Mouse (Mus musculus) gastrocnemius, postnatal 25 days (tissue): ENCODE measurements at regions not wholly inside any gene's neighbourhood (a gene's known extent, or its start where the extent isn't known, plus 50 kb on each side); places are given as distances from the start of the nearest gene placed in this dataset.

Experiments used
- DNase-seq: peaks from one replicate; pipeline ENCODE4 v3.0.0; 2022

DNA sequence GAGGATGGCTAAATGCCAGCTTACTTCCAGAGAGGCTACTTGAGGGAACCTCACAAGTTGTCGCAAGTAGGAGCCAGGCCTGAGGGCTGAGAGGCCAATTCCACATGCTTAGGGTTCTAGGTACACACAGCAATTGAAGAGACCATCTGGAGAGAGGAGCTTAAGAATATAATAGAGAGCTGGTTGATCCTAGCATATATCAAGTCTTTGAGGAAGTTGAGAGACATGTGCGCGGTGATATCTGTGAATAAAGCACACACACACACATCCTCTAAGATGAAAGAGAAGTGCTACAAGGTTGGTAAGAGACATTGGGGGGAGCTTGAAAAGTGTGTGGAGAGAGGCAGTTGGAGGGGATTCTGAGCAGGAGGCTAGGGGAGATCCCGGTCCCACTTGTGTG is 189.5 kb downstream of the Zfp462 start:
- no peak for DNase-seq

DNA sequence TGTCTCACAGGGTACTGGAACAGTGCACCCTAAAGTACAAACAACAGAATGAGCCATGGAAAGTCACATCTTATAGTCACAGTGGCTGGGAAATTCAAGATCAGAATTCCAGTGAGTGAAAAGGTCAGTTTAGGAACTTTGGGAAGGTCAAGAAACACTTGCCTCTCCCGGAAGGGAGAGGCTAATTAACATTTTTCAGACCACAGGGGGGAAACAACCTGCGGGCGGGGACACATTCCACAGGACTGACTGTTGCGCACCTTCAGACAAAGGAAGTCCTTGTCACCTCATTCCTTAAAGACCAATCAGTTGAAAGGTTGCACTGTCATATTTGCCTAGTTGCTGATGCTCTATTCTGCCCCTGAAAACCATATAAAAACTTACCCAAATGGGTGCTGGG is 189.9 kb downstream of the Zfp462 start:
- no peak for DNase-seq

DNA sequence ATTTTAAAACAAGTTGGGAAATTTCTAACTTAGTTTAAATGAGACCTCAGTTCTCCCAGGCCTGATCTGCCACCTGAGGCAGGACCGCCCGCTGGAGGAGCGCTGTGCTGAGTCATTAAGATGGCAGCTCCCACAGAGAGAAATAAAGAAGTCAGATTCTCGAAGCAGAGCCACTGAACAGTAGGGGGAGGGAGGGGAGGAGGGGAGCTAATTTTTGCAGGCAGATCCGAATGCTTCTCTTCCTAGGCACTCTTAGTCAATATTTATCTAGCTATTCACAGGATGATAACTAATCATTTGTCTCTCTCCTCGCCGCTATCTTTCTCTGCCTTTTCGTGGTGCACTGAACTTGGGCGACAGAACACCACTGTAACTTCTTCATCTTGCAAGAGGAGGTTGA is 191.4 kb downstream of the Zfp462 start:
- no peak for DNase-seq

DNA sequence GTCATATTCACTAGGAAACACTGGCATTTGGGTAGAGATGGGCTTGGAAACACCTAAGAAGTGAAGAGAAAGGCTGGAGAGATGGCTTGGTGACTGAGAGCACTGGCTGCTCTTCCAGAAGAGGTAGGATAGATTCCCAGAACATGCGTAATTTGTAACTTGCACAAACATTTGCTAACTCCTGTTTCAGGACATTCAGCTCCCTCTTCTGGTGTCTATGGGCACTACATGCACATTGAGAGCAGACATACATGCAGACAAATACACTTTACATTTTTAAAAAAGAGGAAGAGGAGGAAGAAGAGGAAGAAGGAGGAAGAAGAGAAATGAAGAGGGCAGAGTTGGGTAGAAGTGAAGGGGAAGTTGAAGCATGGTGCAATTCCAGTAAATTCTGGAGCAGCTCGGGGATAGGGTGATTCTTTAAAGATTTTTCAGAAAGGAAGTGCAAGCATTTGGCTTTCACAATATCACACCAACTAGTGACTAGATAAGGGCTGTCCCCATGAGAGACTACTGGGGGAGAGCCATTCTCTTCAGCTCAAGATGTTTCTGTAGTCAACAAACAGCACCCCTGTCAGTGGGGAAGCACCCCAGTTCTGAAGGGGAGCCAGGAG is 193.0 kb downstream of the Zfp462 start:
- no peak for DNase-seq

DNA sequence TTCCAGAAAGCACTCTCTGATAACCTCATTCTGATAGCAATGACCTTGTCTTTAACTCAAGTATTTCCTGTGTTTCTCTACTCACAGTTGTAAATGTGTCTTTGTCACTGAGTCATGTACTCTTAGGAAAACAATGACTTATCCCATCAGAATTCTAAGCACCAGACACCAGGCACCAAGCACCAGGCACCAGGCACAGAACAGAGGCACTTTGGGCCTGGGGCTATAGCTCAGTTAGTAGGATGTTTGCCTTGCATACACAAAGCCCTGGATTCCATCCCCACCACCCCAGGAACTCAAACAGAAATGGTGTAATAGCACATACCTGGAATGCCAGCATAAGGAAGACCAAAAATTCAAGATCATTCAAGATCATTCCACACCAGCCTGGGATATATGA is 196.5 kb downstream of the Zfp462 start:
- no peak for DNase-seq

DNA sequence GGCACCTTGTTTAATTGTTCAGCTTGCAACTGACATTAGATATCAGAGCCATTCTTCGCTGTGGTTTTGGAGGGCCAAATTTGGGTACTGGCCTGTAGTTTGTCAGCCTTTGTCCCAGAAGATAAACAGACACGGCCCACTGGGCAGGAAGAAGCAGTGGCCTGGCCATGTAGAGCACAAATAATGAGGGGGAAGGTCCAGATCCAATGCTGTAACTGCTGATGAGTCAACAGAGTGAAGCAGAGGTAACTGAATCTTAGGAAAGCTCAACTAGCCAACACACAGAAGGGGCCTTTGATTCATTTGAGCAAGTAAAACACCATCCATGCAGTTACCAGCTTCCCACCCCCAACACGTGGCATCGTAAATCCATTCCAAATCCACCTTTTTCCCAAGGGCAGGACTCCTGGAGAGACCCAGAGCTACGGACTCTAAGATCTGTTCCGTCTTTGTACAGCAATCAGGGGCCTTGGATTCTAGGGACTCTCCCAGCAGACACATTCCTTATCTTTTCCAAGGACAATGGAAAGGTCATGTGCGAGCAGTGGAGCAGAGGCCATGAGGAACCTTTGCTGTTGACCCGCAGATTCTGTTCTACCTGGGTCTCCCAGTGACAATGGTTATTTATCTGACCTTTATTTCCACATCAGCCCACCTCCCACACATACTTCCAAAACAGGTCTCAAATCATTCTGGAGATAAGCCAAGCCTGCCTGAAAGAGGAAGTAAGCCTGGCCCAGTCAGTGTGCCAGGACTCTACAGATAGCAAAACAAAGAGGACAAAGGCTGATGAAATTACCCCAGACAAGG is 197.3 kb downstream of the Zfp462 start:
- no peak for DNase-seq

DNA sequence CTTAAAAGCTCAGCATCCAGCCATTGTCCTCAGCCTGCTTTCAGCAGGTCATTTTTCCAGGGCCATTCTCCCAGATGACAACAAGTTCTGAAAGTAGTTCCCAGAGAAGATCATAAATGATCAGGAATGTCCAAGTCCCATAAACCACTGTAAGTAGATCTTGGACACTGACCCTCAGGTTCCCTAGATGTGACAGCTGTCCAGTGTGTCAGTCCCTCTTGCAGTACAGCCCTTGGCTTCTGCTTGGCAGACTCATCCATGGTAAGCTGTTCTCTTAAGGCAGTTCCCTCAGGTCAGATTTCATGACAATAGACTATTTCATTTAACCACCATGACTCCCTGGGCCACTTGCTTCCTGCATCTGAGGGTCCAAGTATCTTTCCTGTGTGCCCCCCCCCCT is 198.6 kb downstream of the Zfp462 start:
- DNase-seq, result no peak

DNA sequence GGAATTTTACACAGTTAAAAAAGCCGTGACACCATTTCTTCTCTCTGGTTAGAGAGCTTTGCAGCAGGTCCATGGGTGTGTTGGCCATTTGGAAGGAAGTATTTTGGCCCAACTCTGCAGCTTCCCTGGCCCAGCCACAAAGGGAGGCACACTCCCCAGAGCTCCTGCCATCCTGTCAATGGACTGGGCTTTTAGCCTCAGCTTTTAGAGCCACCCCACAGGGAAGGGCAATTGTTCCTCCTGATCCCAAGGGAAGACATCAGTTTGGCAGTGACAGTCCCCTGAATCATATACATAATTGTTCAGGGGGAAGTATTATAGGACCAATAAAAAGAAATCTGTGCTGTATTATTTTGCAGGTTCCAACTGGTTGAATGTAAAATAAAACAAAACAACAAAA is 200.1 kb downstream of the Zfp462 start:
- DNase-seq, result no peak

DNA sequence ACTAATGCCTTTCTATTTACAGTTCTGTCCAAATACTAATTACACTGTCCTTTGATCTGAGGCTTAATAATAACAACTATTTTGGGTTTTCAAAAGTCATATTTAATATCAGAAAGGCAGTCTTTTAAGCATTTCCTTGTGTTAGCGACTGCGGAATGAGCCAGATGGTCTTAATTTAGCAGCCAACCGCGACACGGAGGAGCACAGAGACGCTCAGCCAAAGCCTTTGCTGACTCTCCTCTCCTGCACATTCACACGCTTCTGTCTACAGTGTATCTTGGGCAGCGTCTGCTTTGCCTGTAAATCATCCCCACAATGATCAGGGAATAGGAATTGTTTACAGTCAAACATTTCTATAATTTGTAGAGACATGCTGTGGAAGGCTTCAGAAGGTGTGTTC is 201.1 kb downstream of the Zfp462 start:
- no peak for DNase-seq

DNA sequence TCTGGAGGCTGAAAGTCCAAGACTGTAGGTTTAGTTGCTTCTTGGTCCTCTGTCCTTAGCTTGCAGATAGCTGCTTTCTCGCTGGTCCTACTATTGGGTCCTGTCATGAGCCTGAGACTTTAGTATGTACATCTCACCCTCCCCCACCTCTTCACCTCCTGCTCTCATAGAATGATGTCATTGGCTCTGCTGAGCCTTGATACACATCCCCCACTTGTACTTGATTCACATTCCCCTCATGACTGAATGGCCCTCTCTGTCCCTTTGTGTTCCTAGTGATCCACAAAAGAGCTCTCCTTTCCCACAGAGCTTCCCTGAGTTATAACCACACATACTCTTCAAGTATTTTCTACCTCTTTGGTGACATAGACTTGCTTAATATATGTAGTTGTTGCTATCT is 201.5 kb upstream of the Rad23b start:
- no peak for DNase-seq

DNA sequence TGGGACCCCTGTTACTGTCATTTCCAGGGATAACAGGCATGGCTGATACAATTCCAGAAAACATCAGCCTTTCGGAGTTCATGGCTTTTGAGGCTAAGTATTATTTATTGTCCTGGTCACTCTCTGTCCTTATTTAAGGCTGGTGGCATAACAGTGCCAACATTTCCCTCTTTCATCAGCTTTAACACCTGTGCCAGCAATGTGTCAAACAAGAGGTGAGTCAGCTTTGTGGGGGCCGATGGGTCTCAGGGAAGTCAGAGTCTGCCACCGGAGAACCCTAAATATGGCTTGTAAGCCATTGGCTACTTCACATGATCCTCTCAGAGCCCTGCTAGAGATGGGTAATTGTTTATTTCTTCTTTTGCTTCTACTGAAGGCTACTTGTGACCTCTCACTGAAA is 195.3 kb upstream of the Rad23b start:
- DNase-seq, result no peak

DNA sequence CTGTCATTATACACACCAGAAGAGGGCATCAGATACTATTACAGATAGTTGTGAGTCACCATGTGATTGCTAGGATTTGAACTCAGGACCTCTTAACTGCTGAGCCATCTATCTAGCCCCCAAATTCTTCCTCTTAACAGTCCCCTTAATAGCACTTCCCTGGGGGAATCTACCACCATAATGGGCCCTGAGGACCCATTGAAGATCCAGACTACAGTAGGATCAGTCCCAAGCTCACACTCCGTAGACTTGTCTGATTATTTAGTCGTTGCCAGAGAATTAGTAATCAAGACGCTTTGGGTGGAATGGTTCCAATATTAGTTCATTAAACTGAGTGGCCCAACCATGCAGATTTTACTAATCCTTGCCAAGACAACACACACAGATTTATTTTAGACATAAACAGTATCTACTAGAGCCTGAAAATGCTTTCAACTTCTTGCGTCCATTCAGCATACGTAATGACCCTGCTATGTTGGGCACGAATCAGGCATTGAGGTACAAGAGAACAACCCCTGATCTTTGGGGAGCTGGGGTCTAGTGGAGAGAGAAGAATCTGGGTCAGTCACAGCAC is 191.6 kb upstream of the Rad23b start:
- no peak for DNase-seq

DNA sequence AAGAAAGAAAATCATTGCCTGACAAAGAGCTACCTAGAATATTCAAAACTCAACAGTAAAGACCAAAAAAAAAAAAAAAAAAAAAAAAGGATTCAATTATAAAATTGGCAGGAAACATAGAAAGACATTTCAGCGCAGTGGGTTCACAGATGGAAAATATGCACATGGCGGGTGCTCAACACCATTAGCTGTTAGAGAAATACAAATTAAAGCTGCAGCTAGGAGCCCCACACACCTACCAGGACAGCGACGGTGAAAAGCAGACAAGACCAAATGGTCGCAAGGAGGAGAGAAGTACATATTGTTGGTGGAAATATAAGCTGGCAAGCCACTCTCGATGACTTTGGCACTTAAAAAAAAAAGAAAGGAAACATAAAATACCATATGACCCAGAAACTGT is 183.6 kb upstream of the Rad23b start:
- DNase-seq, result no peak

DNA sequence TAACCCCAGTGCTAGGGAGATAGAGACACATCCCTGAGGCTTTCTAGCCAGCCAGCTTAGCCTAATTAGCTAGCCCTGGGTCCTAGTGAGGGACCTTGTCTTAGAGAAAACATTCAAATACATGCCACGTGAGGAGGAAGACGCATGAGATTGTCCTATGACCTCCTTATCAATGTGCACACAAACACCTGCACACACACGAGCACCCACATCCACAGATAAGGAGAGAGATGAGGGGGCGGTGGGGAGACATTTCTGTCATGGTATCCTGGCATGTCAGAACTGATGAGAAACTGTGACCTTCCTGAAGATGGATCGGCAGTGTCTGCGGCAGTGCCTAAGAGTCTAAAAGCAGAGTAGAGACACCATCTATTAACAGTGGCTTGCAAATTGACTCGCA is 180.8 kb upstream of the Rad23b start:
- DNase-seq, result no peak

DNA sequence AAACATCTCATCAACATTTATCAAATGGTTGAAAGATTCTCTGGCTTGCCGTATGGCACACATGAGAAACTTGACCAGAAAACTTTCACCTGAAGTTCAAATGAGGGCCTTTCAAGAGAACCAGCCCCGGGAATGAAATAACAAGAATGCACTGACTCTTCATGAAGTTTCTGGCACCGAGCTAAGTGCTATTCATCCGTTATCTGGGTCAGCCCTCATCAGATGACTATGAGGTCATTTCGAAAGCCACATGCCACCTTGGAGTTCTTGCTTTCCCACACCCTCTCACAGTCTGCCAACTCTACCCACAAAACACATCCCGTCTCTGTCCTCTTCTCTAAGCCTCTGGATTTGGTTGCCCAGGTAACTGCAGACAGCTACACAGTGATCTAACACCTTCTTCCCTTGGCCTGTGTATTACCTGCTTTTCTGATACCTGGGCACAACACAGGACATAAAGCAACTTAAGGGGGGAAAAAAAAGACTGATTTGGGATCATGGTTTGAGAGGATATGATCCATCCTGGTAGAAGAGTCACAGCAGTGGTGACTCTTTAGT is 177.4 kb upstream of the Rad23b start:
- DNase-seq, result peak; percentile 32

DNA sequence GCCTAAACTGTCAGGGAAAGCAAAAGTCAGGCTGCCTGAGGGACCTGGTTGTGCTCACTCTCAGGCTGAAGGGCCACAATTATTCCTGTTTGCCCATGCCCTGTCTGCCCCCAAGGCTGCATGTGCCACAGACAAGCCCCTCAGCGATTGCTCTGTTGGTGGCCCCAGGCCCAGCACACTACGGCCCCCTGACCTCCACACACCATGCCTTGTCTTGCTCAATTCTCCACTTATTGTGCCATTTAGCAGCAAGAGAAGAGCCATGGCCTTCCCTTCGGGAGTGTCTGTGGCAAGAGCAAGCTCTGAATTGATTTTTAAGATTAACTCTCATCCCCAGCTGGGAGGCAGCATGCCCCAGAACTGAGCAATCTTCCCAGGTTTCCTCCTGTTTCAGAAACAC is 173.8 kb upstream of the Rad23b start:
- no peak for DNase-seq

DNA sequence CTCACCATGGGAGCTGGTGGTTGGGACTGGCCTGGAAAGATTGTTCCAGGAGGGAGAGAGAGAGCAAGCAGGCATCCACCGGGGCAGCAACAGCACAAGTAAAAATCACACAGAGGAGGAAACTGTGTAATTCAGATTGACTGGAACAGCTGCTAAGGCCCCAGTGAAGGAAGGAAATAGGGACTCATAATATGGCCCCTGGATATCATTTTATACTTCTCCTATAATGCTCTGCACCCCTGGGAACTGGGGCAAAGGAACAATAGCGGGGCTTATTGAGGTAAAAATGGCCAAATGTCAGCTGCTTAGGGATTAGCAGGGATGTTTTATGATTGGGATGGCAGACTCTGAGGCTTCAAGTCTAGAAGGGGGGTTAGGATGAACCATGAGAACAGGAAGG is 170.4 kb upstream of the Rad23b start:
- no peak for DNase-seq

DNA sequence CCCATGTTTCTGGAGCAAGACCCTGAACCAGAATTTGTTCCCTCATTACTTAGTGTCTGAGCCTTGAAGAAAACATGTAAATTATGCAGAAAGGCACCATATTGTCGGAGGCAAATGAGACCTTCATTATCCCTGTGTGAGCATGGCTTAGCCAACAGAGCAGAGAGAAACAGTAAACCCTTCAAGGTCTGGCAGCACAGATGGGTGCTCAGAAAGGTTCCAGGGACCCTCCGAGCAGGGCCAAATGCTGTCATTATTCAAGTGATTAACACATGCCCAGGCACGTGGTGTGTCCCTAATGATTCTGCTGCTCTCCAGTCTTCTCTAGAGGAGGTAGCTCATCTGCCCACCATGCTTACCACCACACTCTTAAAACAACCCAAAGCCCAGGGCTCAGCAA is 166.3 kb upstream of the Rad23b start:
- DNase-seq, result no peak

DNA sequence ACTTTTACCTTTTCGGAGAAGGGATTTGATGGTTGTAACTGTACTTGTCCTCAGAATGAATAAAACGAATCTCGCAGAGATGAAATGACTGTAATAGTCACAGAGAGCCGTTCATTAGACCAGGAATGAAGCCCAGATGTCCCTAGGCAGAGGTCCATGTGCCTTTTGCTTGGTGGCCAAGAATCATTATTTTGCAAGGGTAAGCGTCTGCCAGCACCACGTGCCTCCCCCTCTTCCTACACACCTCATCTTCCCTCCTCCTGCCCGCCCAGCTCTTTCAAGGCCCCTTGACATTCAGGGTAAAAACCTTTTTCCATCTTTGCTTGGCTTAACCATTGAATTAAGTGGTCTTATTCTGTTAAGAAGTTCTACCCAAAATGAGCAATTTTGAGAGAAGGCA is 161.1 kb upstream of the Rad23b start:
- peak; percentile 39 for DNase-seq

DNA sequence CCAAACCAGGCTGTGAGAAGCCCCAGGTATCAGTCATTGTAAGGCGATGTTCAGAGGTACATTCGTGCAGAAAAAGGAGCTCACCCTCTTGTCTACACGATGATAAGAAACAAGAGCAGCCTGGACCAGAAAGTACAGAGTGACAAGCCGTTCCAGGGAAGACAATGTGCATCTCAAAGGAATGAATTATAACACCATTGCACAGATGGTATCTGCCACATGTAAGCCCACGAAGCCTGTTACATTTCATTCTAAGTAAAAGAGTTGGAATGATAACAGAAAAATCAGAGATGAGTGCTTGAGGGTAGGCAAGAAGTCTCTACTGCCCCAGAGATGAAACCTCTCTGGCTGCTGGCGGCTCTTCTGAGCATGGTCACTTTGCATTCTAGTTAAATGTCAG is 159.3 kb upstream of the Rad23b start:
- DNase-seq, result no peak

DNA sequence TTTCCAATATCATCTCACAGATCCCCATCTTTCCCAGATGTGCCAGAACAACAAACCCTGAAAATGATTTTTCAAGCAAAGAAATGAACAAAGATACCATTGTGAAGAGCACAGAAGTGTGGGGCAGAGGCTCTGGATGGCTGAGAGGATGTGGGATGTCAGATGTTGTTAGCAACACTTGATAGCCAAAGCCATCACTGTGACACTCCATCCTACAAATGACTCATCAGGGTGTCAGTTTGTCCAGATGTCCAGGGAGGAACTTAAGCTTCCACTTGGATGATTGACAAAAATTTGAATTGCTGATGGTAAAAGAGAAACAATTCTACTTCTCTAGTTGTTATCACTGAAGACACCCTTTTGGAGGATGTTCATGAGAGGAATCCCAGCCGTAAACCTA is 155.8 kb upstream of the Rad23b start:
- no peak for DNase-seq

DNA sequence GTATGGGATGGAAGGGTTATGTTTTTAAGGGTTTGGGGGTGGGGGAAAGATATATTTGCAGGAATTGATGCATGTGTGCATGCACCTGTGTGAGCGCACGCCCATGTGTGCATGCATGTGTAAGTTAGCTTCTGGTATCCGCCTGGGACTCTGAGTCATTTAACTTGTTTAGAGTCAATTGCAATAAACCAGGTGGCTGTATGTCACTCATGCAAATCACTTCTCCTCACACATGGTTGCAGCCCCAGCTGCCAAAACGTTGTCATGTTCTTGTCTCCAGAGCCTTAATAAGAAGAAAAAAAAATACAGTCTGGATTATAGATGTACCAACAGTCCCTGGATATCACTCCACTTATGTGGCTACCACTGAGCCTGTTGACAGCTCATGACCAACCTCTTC is 155.3 kb upstream of the Rad23b start:
- no peak for DNase-seq
